ENCODE assay signal across 16 mouse cellular contexts in genomic region chr5:146892904-146893303, GRCm38 (mm10). TPM values are rescaled to one million over a fixed set of nuclear protein-coding genes. Genes with fewer than 3 reads are reported as not detected.
DNase-seq lines count a peak whose midpoint lies in the region.
"Had no signal": no experiment of that assay in that cellular context is flagged by ENCODE, and none has a peak within 500 bp of the region (broad histone marks: within the 10 kb centered on the region; RNA-seq: fewer than 3 reads in every experiment).

No protein-coding gene starts in this region.

- DNase-seq in ES-CJ7 (ENCODE audit: low read depth, low spot score), result peak; percentile 98
- peak; percentile 99 for DNase-seq in R1 (ENCODE audit: low read depth, low spot score)
- peak; percentile 97 for DNase-seq in ZHBTc4 (ENCODE audit: low read depth, low spot score)
- no peak for DNase-seq in heart, adult 9 months (ENCODE audit: low spot score in 2 of 2)
- no peak for DNase-seq in thymus, postnatal 10 days (ENCODE audit: low spot score in 2 of 2)
- no peak for DNase-seq in layer of hippocampus, adult 18-20 months (ENCODE audit: low spot score in 2 of 2)
- DNase-seq: adrenal gland, adult 2 months; adrenal gland, postnatal 10 days; adrenal gland, postnatal 25 days; cerebellum, adult 11 months; cerebellum, adult 18-20 months; cerebellum, adult 8-10 months; cerebellum, adult 9-11 months; cerebellum, postnatal 14 days; cerebellum, postnatal 36 days; embryo, embryonic 11 days had no signal

RNA-seq across cellular contexts. Expression of gene Rasl11a, which starts 48.0 kb away (rescaled TPM):
- total RNA-seq in layer of hippocampus, adult 18-20 months (2021), result 10 to 100 TPM; 12.8 to 18.5 TPM

RNA-seq across cellular contexts. Expression of gene Gtf3a, which starts 55.6 kb away (rescaled TPM):
- 10 to 100 TPM; 22.7 to 25.3 TPM for total RNA-seq in layer of hippocampus, adult 18-20 months (2021)

Comparison
In these comparisons a context has a peak if more than half of its experiments do, and no peak if none do; other contexts are left out.
1. DNase-seq: peak in ES-CJ7 (single experiment), R1 (single experiment) and ZHBTc4 (single experiment); none in heart, adult 9 months (0 of 2), thymus, postnatal 10 days (0 of 2) and layer of hippocampus, adult 18-20 months (0 of 2).